Mouse (Mus musculus) kidney, postnatal 0 days (tissue): ENCODE measurements around the gene Nkd1. TPM values are rescaled to one million over a fixed set of nuclear protein-coding genes. Genes with fewer than 3 reads are reported as not detected.

Experiments
- ATAC-seq: fragments of 200-750 bp; cut with Nextera tagmentation; replicated peaks from 2 replicates; pipeline ENCODE4 v1.8.0; 2017; ENCODE audit warnings: low read depth, moderate number of reproducible peaks, moderate TSS enrichment, moderate library complexity; ENCODE audit not compliant: low FRiP score
- DNase-seq: peaks from one replicate; pipeline ENCODE4 v3.0.0-alpha.2; 2016; ENCODE audit warnings: low spot score
- H3K27ac ChIP-seq: fragments of 300-500 bp; sonication (generic); 2 replicates; pipeline ENCODE4 v1.5.1; 2014; ENCODE audit warnings: mild to moderate bottlenecking
- H3K27me3 ChIP-seq: fragments of 300-500 bp; sonication (generic); 2 replicates; pipeline ENCODE4 v1.6.1; 2014; ENCODE audit warnings: low read length, mixed read lengths; ENCODE audit not compliant: insufficient read depth
- H3K36me3 ChIP-seq: fragments of 300-500 bp; sonication (generic); 2 replicates; pipeline ENCODE4 v1.6.1; 2014; ENCODE audit warnings: low read length, mixed read lengths; ENCODE audit not compliant: insufficient read depth
- H3K4me1 ChIP-seq: fragments of 300-500 bp; sonication (generic); replicated peaks from 2 replicates; pipeline ENCODE4 v1.6.1; 2014; ENCODE audit warnings: antibody characterized with exemption, low read length, mixed read lengths; ENCODE audit not compliant: insufficient read depth
- H3K4me2 ChIP-seq: fragments of 300-500 bp; sonication (generic); 2 replicates; pipeline ENCODE4 v1.6.1; 2014; ENCODE audit warnings: mild to moderate bottlenecking, low read length, moderate library complexity, mixed read lengths
- H3K4me3 ChIP-seq: fragments of 300-500 bp; sonication (generic); replicated peaks from 2 replicates; pipeline ENCODE4 v1.5.1; 2014; ENCODE audit warnings: low read depth, low read length
- H3K9ac ChIP-seq: fragments of 300-500 bp; sonication (generic); 2 replicates; pipeline ENCODE4 v1.6.1; 2014; ENCODE audit warnings: low read depth, low read length
- H3K9me3 ChIP-seq: fragments of 300-500 bp; sonication (generic); replicated peaks from 2 replicates; pipeline ENCODE4 v1.6.1; 2016; ENCODE audit warnings: low read length, inconsistent platforms, mixed read lengths
- CTCF ChIP-seq: IDR thresholded peaks from 2 replicates; pipeline ENCODE4 v1.5.1; 2016; ENCODE audit warnings: antibody characterized with exemption, low read depth, mild to moderate bottlenecking, moderate library complexity
- WGBS: fragments of 180-500 bp; shearing (Covaris S2); extraction: QIAGEN DNeasy Blood & Tissue Kit; methylation state at CpG from one replicate; pipeline ENCODE4 v1.1.7; 2014; 5-methylcytosine and 5-hydroxymethylcytosine counted together
- polyA plus RNA-seq: library from polyadenylated mRNA; unstranded; fragments of >200 nt; fragmentation: Nextera tagmentation; extraction: Ambion mirVana; gene quantifications from 2 replicates; pipeline ENCODE4 v1.2.1, GENCODE M21; 2015

Gene Nkd1
- polyA plus RNA-seq, 1 experiment from 2014 or later = 68.1 TPM

DNA sequence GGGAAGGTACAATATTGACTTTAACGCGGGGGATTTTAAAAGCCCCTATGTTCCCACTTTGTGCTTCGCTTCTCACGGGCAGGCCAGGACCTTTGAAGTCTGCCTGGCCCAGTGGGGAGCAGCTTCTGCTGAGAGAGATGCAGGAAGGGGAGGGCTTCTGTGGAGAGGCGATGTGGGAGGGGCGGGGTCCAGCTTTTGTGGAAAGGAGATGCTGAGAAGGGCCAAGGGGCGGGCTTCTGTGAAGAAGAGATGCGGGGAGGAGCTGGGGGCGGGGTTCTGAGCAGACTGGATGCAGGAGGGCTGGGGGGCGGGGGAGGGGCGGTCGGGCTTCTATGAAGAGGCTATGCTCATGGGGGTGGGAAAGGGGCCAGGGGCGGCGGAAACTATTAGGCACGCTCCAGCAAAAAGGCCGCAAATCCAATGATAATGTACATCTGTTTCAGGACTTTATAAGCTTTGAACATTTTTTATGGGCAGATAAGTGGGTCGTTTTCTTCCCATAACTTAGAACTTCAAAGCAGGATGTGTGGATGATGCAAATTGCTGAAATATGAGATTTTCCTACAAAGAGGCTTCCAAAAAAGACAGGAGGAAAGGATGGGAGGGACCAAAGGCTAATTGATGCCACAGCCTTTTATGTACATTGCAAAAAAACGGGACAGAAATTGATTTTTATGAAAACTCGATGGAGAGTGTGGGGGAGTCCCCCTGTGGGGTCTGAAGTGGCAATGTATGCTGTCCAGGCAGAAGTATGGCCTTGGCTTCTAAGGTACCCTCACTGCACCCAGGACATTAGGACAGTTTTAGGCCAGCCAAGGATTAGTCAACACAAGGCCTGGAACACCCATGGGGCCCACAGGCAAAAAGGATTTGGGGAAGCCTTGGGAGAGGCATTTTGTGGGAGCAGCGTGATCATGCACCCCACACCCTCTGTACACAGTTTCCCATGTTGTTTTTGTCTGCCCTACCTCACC, 83.2 kb downstream of the Nkd1 start:
- Histone ChIP-seq H3K36me3 (no peaks in the 10 kb centered on the region), H3K4me1 (0 out of 2 replicates have a peak, but pooled peaks cover 8% of the 10 kb centered on the region), H3K4me3 (no peak overlapping the region), H3K9me3 (no peaks in the 10 kb centered on the region), H3K4me2 (peak overlapping the region; percentile 39), H3K27ac (peak overlapping the region; percentile 58; the same call in 1 of the 2 replicates), H3K27me3 (no peaks in the 10 kb centered on the region), H3K9ac (no peak overlapping the region)
- no peak for TF ChIP-seq CTCF
- peak; percentile 89 for ATAC-seq
- DNase-seq = peak; percentile 98
- WGBS = 8% methylated on average over 17 of the region's 20 CpGs

DNA sequence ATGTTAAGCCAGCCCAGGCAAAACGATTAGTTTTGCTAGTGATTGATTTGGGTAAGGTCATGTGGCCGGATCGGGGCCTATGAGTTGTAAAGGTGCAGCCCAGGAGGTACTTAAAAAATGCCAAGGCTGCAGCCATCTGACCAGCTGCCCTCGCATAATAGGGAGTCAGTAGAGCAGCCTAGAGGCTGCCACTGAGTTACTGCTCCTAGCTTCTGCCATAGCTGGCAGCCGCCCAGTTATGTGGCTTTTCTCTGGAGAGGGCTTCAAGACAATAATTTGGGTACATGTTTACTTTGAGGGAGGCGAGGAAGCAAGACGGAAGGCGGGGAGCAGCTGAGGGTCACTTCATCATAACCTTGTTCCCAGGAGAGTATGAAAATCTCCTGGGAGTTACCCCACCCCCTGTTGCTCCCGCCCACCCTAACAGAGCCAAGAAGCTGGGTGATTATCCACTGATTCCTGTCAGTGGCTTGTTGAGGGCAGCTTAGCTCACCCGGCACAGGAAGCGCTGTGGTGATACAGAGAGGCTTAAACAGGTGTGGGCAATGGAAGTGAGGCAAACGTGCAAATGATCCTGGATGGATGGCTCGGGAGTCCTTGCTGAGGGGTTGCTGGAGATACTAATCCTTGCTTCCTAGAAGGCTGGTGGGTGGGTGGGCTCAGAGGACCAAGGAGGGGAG, 84.3 kb downstream of the Nkd1 start:
- 38% methylated on average over 13 of the region's 13 CpGs for WGBS
- H3K4me3 ChIP-seq = no peak overlapping the region
- H3K4me1 ChIP-seq = 0 out of 2 replicates have a peak, but pooled peaks cover 8% of the 10 kb centered on the region
- H3K36me3 ChIP-seq = no peaks in the 10 kb centered on the region
- no peaks in the 10 kb centered on the region for H3K27me3 ChIP-seq
- H3K9ac ChIP-seq = no peak overlapping the region
- no peak overlapping the region; the same call in 1 of the 2 replicates for H3K27ac ChIP-seq
- no peak for TF ChIP-seq CTCF
- ATAC-seq (no peak), DNase-seq (no peak)
- no peaks in the 10 kb centered on the region for H3K9me3 ChIP-seq
- H3K4me2 ChIP-seq = no peak overlapping the region

DNA sequence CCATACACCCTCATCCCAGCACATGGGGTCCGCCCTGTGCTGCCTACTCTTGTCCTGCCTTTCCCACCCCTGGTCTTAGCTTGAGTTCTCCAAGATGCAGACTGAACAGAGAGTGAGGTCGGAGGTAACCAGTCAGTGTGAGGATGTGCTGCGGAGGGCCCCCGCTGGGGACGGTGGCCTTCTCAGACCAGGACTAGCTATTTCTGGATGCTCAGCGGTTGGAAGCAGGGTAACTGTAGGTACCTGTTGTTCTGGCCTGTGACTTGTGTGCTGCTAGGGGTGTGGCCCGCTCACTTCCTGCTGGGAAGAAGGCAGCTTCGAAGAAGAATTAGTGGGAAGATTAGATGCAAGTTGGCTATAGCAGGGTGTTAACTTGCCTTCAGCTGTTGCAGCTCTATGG, 87.9 kb downstream of the Nkd1 start:
- no peak overlapping the region for H3K4me3 ChIP-seq
- H3K4me2 ChIP-seq = no peak overlapping the region
- no peaks in the 10 kb centered on the region for H3K9me3 ChIP-seq
- WGBS = 80% methylated on average over 8 of the region's 8 CpGs
- H3K4me1 ChIP-seq = 0 out of 2 replicates have a peak, but pooled peaks cover 5% of the 10 kb centered on the region
- DNase-seq (no peak), ATAC-seq (no peak)
- no peak for TF ChIP-seq CTCF
- no peaks in the 10 kb centered on the region for H3K27me3 ChIP-seq
- no peaks in the 10 kb centered on the region for H3K36me3 ChIP-seq
- no peak overlapping the region for H3K9ac ChIP-seq
- H3K27ac ChIP-seq = no peak overlapping the region

DNA sequence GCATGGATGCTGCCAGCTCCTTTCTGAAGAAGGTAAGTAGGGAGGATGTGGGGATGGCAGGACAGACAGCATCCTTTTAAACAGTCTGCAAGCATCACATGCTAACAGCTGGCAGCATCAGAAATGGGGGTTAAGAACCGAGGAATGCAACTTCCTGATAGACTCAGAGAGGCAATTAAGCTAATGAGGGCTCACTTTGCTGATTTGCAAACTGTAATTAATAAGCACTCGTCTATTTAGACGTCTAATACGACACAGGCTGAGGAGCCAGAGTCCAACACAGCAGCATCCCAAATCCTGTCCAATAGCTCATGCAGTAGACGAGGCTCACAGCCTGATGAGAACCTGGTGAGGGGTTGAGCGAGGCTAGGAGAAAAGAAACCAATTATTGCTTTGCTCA, 89.1 kb downstream of the Nkd1 start:
- H3K4me2 ChIP-seq = no peak overlapping the region
- no peak overlapping the region for H3K4me3 ChIP-seq
- no peaks in the 10 kb centered on the region for H3K9me3 ChIP-seq
- no peak for ATAC-seq
- no peaks in the 10 kb centered on the region for H3K36me3 ChIP-seq
- no peak overlapping the region for H3K27ac ChIP-seq
- no peak overlapping the region for H3K9ac ChIP-seq
- no peak for TF ChIP-seq CTCF
- H3K27me3 ChIP-seq = no peaks in the 10 kb centered on the region
- no peak for DNase-seq
- H3K4me1 ChIP-seq = 0 out of 2 replicates have a peak, but pooled peaks cover 4% of the 10 kb centered on the region
- 62% methylated on average over 6 of the region's 6 CpGs for WGBS

DNA sequence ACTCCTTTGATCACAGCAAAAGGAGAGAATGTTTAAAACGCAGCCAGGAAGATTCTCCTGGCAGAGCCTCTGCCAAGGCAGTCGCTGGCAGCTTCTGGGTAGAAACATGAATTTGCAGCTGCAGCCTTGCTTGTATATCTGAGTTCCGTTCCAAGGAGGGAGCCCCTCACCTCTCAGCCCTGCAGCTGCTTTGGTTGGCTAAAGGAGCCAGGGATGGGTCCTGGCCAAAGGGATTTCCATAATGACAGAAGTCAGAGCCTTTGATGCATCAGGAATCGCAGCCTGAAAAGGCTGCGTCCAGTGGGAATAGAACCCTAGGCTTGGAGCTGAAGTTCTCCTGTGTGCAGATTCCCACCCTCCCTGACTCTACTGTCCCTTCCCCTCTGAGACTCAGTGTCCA, 93.8 kb downstream of the Nkd1 start:
- WGBS = 59% methylated on average over 5 of the region's 5 CpGs
- Histone ChIP-seq H3K9me3 (no peaks in the 10 kb centered on the region), H3K27me3 (no peaks in the 10 kb centered on the region), H3K4me3 (no peak overlapping the region), H3K4me2 (no peak overlapping the region), H3K27ac (no peak overlapping the region), H3K4me1 (no peaks in the 10 kb centered on the region), H3K9ac (no peak overlapping the region), H3K36me3 (no peaks in the 10 kb centered on the region)
- no peak for ATAC-seq
- no peak for DNase-seq
- no peak for TF ChIP-seq CTCF

DNA sequence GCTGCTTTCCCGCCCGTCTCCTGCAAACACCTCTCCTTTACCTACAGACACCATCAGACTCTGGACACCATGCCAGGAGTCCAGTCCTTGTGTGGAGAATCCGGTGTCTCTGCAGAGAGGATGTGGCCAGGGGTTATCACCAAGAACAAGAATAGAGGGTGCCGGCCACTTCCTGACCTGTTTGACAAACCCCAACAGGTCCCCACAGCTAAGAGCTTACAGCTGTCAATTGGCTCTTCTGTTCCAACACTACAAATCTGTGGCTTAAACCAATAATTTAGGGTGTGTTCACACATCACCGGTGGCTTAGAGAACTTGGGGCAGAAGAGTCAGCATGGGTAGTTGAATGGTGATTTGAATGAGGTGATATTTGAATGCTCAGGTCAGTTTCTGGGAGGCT, 97.5 kb downstream of the Nkd1 start:
- H3K27me3 ChIP-seq = peaks cover 4% of the 10 kb centered on the region; the same call in 1 of the 2 replicates
- H3K9me3 ChIP-seq = no peaks in the 10 kb centered on the region
- no peak overlapping the region for H3K9ac ChIP-seq
- no peak overlapping the region for H3K4me3 ChIP-seq
- H3K36me3 ChIP-seq = no peaks in the 10 kb centered on the region
- WGBS = 50% methylated on average over 5 of the region's 5 CpGs
- DNase-seq (no peak), ATAC-seq (no peak)
- TF ChIP-seq CTCF = no peak
- H3K27ac ChIP-seq = no peak overlapping the region
- no peak overlapping the region for H3K4me2 ChIP-seq
- H3K4me1 ChIP-seq = no peaks in the 10 kb centered on the region
